Mouse (Mus musculus): ENCODE results near the gene Gm20449. TPM values are rescaled to one million over a fixed set of nuclear protein-coding genes. Genes with fewer than 3 reads are reported as not detected.

Gene Gm20449
- polyA plus RNA-seq, 1 experiment: not detected

DNA sequence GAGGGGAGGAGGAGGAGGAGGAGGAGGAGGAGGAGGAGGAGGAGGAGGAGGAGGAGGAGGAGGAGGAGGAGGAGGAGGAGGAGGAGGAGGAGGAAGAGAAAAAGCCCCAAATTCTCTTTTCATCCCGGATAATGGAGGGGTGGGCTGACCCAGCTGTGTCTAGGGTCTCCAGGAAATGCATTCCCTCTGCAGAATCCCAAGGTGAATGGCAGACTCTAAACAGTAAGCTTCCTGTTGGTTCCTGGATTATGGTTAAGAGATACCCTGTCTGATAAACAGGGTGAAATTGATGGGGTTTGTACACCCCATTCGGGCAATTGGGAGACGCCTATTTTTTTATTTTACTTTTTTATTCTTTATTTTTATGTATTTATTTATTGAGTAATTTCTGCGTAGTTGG, 105.1 kb downstream of the Gm20449 start:
- H3K4me3 ChIP-seq (ENCODE audit: insufficient read depth, low read depth, low read length): no peak overlapping the region
- TF ChIP-seq POLR2A (IDR thresholded peaks at IDR 0.05; ENCODE audit: insufficient read depth, low read depth, low read length) (no peak), CTCF (IDR thresholded peaks at IDR 0.05; ENCODE audit: insufficient read depth, low read depth, low read length) (no peak)
- no peaks in the 10 kb centered on the region for H3K4me1 ChIP-seq (ENCODE audit: control insufficient read depth, insufficient read depth, low read length)
- 69% methylated on average over 4 of the region's 4 CpGs for WGBS
- no peak overlapping the region for H3K27ac ChIP-seq (ENCODE audit: insufficient read depth, low read depth, low read length)

DNA sequence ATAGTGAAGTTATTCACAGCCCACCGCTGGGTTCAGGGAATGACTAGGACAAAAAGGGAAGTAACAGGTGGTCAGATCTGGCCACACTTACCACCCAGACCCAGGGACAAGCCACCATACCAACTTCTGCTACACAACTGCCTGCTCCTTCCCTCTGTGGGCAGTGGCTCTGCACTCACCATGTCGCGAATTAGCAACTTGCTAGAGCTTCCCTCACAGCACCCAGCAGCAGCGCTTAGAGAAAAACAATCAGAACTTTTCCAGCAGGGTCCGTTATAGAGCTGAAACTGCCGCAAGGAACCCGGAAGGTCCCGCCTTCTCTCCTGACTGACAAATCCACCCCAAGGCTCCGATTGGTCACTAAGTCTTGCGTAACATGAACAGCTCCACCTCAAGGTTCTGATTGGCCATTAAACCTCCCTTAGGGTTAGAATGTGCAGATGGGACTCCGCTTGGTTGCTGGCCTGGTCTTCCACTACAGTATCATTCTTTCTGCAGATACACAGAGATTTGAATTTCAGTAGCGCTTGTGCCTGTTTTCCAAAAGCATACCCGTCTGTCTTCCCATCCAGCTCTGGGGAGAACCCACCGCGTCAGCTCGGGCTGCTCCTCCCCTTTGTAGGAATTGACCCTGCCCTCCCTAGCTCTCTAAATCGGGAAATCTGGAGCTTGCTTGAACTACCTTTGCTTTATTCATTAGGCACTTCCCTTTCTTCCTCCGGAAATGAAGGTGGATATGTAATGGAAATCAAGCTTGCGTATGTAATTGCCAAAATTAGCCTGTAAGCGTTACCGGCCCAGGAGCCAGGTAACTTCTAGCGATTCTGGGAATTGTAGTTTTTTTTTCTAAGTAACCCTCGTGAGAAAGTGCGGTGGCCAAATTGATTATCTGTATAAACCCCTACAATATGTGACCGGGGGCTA, 105.9 kb downstream of the Gm20449 start, which contains the start of gene AI987944:
Gene AI987944 (minus strand): TSS at position 332 of the 924 bp plus-strand sequence.
- Histone ChIP-seq H3K4me3 (ENCODE audit: insufficient read depth, low read depth, low read length) (peak within 1 kb of the TSS; percentile 73), H3K27ac (ENCODE audit: insufficient read depth, low read depth, low read length) (peak within 1 kb of the TSS; percentile 83), H3K4me1 (ENCODE audit: control insufficient read depth, insufficient read depth, low read length) (no peaks in the 10 kb centered on the region)
- TF ChIP-seq POLR2A (IDR thresholded peaks at IDR 0.05; ENCODE audit: insufficient read depth, low read depth, low read length) (0 out of 2 replicates have a peak, but pooled peaks have one; percentile 25), CTCF (IDR thresholded peaks at IDR 0.05; ENCODE audit: insufficient read depth, low read depth, low read length) (no peak)
- WGBS: under 1% methylated on average over 25 of the region's 25 CpGs

Other genes with a start within 250 kb of the Gm20449 start
- not detected in 2 replicates for gene AI987944, start 106.0 kb downstream of the Gm20449 start, polyA plus RNA-seq (2012; ENCODE audit: insufficient read depth, insufficient read length, low replicate concordance, missing spikeins)
- gene Vmn2r57, start 50.7 kb downstream of the Gm20449 start, polyA plus RNA-seq (2012; ENCODE audit: insufficient read depth, insufficient read length, low replicate concordance, missing spikeins): not detected in 2 replicates
- gene AW146154, start 473 bp upstream of the Gm20449 start, polyA plus RNA-seq (2012; ENCODE audit: insufficient read depth, insufficient read length, low replicate concordance, missing spikeins): not detected in 2 replicates
- gene Gm6871, start 74.2 kb upstream of the Gm20449 start, polyA plus RNA-seq (2012; ENCODE audit: insufficient read depth, insufficient read length, low replicate concordance, missing spikeins): not detected in 2 replicates
- gene 2610021A01Rik, start 99.8 kb upstream of the Gm20449 start, polyA plus RNA-seq (2012; ENCODE audit: insufficient read depth, insufficient read length, low replicate concordance, missing spikeins): not detected in 2 replicates
- gene Zfp788, start 133.8 kb upstream of the Gm20449 start, polyA plus RNA-seq (2012; ENCODE audit: insufficient read depth, insufficient read length, low replicate concordance, missing spikeins): not detected in 2 replicates